Mouse (Mus musculus): ENCODE measurements around the gene Ptcd2. TPM values are rescaled to one million over a fixed set of nuclear protein-coding genes. Genes with fewer than 3 reads are reported as not detected.

Gene Ptcd2
- polyA plus RNA-seq, 1 experiment = 27.3 TPM

DNA sequence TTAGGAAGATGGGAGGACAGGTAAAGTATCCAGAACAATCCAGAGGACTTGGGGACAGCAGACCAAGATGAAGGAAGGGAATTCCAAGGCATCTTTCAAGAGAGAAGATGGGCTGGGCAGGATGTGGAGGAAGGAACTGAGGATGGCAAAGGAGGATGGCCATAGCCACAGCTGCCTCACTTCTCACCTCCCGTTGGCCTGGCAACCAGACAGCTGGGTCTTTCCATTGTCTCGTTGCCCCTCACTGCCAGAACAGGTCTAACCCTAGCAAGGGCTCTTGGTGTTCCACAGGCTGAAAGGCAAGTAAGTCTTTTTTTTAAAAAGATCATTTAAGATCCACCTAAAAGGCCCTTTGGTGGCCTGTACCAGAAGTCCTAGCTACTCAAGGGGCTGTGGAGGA lies 59.3 kb downstream of the Ptcd2 start:
- Histone ChIP-seq H3K27ac (ENCODE audit: insufficient read depth, low read depth, low read length) (no peak overlapping the region), H3K4me3 (ENCODE audit: insufficient read depth, low read length) (no peak overlapping the region), H3K4me1 (ENCODE audit: control insufficient read depth, insufficient read depth, low read length) (peaks cover 7% of the 10 kb centered on the region)
- TF ChIP-seq POLR2A (IDR thresholded peaks at IDR 0.05; ENCODE audit: borderline replicate concordance, low read depth, low read length) (no peak), CTCF (IDR thresholded peaks at IDR 0.05; ENCODE audit: low read depth, low read length) (no peak)

DNA sequence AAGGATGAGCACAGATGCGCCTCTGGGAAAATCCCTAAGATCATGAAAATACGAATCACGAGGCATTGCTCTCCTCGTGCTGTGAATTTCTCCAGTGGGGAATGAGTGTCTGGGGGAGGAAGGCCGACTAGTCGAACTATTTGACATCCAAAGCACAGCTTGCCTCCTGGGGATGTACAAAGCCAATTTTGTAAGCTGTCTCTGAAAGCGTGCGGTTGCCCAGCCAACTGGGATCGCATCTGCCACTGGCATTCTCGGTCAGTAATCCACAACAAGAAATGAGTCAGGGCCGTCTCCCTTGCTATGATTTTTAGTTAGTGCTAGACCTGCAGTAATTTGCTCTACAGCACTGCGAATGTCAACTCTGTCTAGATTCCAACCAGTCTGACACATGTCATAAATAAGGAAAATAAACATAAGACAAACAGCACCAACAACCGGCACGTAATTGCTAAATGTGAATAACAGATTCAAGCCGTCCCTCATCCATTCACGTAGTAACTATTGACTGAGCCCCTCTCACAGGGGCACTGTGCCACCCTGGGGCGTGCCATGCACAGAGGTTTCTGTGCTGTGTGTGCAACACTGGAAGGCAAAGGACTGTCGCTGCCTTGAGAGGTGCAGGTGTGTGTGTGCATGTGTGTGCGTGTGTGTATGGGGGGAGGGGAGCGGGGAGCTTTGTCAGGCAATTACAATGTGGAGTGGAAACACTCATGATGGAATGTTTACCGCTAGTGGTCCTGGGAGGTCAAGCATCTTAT lies 59.9 kb downstream of the Ptcd2 start:
- no peak overlapping the region for H3K4me3 ChIP-seq (ENCODE audit: insufficient read depth, low read length)
- peaks cover 7% of the 10 kb centered on the region for H3K4me1 ChIP-seq (ENCODE audit: control insufficient read depth, insufficient read depth, low read length)
- H3K27ac ChIP-seq (ENCODE audit: insufficient read depth, low read depth, low read length) = no peak overlapping the region
- TF ChIP-seq POLR2A (IDR thresholded peaks at IDR 0.05; ENCODE audit: borderline replicate concordance, low read depth, low read length) (no peak), CTCF (IDR thresholded peaks at IDR 0.05; ENCODE audit: low read depth, low read length) (no peak)

DNA sequence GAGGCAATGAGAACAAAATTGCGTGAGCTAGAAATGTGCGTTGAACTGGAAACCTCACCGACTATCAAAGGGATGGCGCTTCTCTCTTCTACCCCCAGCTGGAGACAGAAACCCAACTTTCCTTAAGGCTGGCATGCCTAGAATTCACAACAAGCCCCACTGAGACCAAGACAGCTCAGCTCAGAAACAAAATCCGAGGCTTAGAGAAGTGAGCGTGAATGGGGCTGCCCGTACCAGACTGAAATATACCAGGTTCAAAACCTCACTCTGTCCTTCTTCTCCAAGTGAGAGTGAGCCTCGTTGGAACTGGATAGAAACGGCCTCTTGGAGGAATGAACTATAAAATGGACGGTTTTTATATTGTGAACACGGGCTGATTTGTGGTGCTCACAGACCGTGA lies 60.6 kb downstream of the Ptcd2 start:
- TF ChIP-seq POLR2A (IDR thresholded peaks at IDR 0.05; ENCODE audit: borderline replicate concordance, low read depth, low read length) (no peak), CTCF (IDR thresholded peaks at IDR 0.05; ENCODE audit: low read depth, low read length) (no peak)
- H3K4me3 ChIP-seq (ENCODE audit: insufficient read depth, low read length) = no peak overlapping the region
- H3K27ac ChIP-seq (ENCODE audit: insufficient read depth, low read depth, low read length) = no peak overlapping the region
- H3K4me1 ChIP-seq (ENCODE audit: control insufficient read depth, insufficient read depth, low read length) = peaks cover 7% of the 10 kb centered on the region

DNA sequence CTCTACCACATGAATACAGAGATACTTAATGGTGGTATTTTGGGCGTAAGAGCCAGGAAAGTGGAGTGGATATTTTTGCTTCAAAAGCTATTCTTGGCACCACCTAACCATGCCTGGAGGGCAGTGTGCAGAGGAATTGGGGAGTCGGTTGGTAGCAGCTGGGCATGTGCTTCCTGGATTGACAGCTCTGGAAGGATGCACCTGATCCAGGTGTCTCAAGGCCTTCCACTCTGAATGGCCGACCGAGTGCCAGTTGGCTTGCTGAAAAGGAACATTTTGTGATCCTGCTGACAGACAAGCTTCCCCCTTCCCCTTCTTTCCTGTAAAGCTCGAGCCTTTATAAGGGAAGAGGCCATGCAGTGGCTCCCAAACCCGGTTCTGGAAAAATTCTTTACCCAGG lies 61.5 kb downstream of the Ptcd2 start:
- TF ChIP-seq POLR2A (IDR thresholded peaks at IDR 0.05; ENCODE audit: borderline replicate concordance, low read depth, low read length) (no peak), CTCF (IDR thresholded peaks at IDR 0.05; ENCODE audit: low read depth, low read length) (no peak)
- H3K4me1 ChIP-seq (ENCODE audit: control insufficient read depth, insufficient read depth, low read length) = peaks cover 7% of the 10 kb centered on the region
- no peak overlapping the region for H3K4me3 ChIP-seq (ENCODE audit: insufficient read depth, low read length)
- no peak overlapping the region for H3K27ac ChIP-seq (ENCODE audit: insufficient read depth, low read depth, low read length)

DNA sequence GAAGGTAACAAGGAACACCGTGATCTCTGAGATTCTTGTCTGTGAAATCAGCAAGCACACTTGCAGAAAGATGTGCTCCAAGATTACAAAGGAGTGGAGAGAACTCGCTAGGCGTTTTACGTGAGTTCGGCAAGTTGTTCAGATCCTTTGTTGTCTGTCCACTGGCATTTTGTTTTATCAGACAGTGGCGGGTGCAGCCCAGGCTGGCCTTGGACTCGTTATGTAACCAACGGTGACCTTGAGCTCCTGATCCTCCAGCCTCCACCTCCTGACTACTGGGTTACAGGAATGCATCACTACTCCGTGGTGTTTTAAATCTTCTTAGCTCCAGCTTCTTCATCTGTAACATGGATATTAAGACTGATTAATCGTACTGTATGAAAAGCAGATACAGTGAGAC lies 65.2 kb downstream of the Ptcd2 start:
- no peak overlapping the region for H3K27ac ChIP-seq (ENCODE audit: insufficient read depth, low read depth, low read length)
- no peaks in the 10 kb centered on the region for H3K4me1 ChIP-seq (ENCODE audit: control insufficient read depth, insufficient read depth, low read length)
- H3K4me3 ChIP-seq (ENCODE audit: insufficient read depth, low read length) = no peak overlapping the region
- no peak for TF ChIP-seq CTCF (IDR thresholded peaks at IDR 0.05; ENCODE audit: low read depth, low read length)

DNA sequence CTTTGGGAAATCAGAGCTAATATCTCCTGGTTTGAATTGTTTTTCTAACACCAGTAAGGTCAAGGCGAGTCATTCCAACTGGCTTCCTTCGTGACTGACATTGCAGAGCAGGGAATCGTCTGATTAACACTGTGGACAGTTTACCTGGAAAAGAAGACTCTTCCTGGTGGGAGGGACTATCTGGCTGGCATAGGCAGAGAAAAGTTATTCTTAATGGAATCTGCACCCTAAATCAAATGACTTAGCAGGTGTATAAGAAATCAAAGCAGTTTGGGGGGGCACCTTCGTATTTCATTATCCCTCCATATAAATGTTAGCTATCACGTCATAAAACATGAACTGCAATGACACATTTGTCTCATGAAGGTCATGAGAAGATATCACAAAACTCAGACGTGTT lies 66.0 kb downstream of the Ptcd2 start:
- no peak overlapping the region for H3K27ac ChIP-seq (ENCODE audit: insufficient read depth, low read depth, low read length)
- no peak for TF ChIP-seq POLR2A (IDR thresholded peaks at IDR 0.05; ENCODE audit: borderline replicate concordance, low read depth, low read length)
- no peak overlapping the region for H3K4me3 ChIP-seq (ENCODE audit: insufficient read depth, low read length)
- no peaks in the 10 kb centered on the region for H3K4me1 ChIP-seq (ENCODE audit: control insufficient read depth, insufficient read depth, low read length)

DNA sequence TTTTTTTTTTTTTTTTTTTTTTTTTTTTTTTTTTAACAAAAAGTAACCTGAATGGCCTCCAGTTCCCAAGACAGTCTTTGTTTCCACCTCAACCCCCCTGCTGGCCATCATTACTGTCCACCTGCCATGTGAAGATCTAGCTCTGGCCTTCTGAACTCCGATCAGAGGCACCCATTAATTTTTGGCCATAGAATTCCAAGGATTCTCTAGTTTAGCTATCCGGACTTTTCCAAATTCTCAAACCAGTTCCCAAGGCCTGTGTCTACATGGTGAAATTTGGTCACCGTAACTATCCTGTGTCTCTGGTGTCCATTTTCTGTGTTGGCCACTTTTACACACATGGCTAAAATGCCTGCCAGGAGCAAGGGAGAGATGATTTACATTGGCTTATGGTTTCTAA lies 67.0 kb downstream of the Ptcd2 start:
- Histone ChIP-seq H3K4me3 (ENCODE audit: insufficient read depth, low read length) (no peak overlapping the region), H3K27ac (ENCODE audit: insufficient read depth, low read depth, low read length) (no peak overlapping the region), H3K4me1 (ENCODE audit: control insufficient read depth, insufficient read depth, low read length) (no peaks in the 10 kb centered on the region)
- TF ChIP-seq POLR2A (IDR thresholded peaks at IDR 0.05; ENCODE audit: borderline replicate concordance, low read depth, low read length) = no peak
- no peak for TF ChIP-seq CTCF (IDR thresholded peaks at IDR 0.05; ENCODE audit: low read depth, low read length)

DNA sequence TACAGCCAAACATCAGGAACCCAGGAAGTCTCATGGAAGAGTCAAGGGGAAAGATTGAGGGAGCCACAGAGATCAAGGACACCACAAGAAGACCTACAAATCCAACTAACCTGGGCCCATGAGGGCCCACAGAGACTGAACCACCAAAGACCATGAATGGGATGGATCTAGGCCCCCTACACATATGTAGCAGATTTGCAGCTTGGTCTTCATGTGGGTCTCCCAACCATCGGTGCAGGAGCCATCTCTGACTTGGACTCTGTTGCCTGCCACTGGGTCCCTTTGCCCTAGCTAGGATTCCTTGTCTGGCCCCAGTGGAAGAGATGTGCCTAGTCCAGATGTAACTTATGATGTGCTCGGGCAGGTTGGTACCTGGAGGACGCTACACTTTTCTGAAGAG lies 72.5 kb downstream of the Ptcd2 start:
- no peak overlapping the region for H3K27ac ChIP-seq (ENCODE audit: insufficient read depth, low read depth, low read length)
- TF ChIP-seq CTCF (IDR thresholded peaks at IDR 0.05; ENCODE audit: low read depth, low read length) (no peak), POLR2A (IDR thresholded peaks at IDR 0.05; ENCODE audit: borderline replicate concordance, low read depth, low read length) (no peak)
- no peak overlapping the region for H3K4me3 ChIP-seq (ENCODE audit: insufficient read depth, low read length)
- H3K4me1 ChIP-seq (ENCODE audit: control insufficient read depth, insufficient read depth, low read length) = no peaks in the 10 kb centered on the region

Other genes with a start within 250 kb of the Ptcd2 start
- gene Zfp366, start 159.9 kb downstream of the Ptcd2 start, polyA plus RNA-seq (2012; ENCODE audit: insufficient read depth, insufficient read length, missing spikeins) = 0.25 and 0.31 TPM in 2 replicates
- gene Mrps27, start 81 bp upstream of the Ptcd2 start, polyA plus RNA-seq (2012; ENCODE audit: insufficient read depth, insufficient read length, missing spikeins) = 10.3 and 11.0 TPM in 2 replicates
- gene Map1b, start 171.8 kb upstream of the Ptcd2 start, polyA plus RNA-seq (2012; ENCODE audit: insufficient read depth, insufficient read length, missing spikeins) = 0.25 and 0.45 TPM in 2 replicates

All from bone marrow macrophage, adult 2 months (primary cell).